Mouse (Mus musculus): Measurements from ENCODE around the gene Ctsa. TPM values are rescaled to one million over a fixed set of nuclear protein-coding genes. Genes with fewer than 3 reads are reported as not detected.
"Not testable (repeated sequence)": the region's sequence is repeated elsewhere in the genome, so short reads cannot be mapped to it uniquely, and the experiment has no call there.

The Ctsa gene
- polyA plus RNA-seq, 1 experiment from 2014 or later: 266 TPM

- no peak overlapping the region for H3K4me3 ChIP-seq (replicated peaks)
- H3K27me3 ChIP-seq (replicated peaks): no peaks in the 10 kb centered on the region
- H3K36me3 ChIP-seq: peaks cover 39% of the 10 kb centered on the region
- H3K4me2 ChIP-seq (replicated peaks): no peak overlapping the region
- ATAC-seq: peak; percentile 36; the same call in 1 of the 2 replicates
- no peak overlapping the region for H3K9ac ChIP-seq
- WGBS: 66% methylated on average over 3 of the region's 3 CpGs
- no peak overlapping the region for H3K27ac ChIP-seq
- H3K9me3 ChIP-seq: no peaks in the 10 kb centered on the region
- peaks cover 2% of the 10 kb centered on the region; the same call in 1 of the 2 replicates for H3K4me1 ChIP-seq (replicated peaks)
These were observed 39.4 kb upstream of the Ctsa start for GRCm38 (mm10) chr2:164793236-164793635.

- Histone ChIP-seq H3K4me1 (replicated peaks) (no peaks in the 10 kb centered on the region), H3K36me3 (peaks cover 39% of the 10 kb centered on the region), H3K9ac (no peak overlapping the region), H3K4me3 (replicated peaks) (no peak overlapping the region), H3K4me2 (replicated peaks) (no peak overlapping the region), H3K9me3 (no peaks in the 10 kb centered on the region), H3K27me3 (replicated peaks) (no peaks in the 10 kb centered on the region), H3K27ac (no peak overlapping the region)
- no peak for ATAC-seq
- 92% methylated on average over 2 of the region's 2 CpGs for WGBS
These were observed 38.9 kb upstream of the Ctsa start for GRCm38 (mm10) chr2:164793772-164794171.

GRCm38 (mm10) chr2:164794293-164794692 lies 38.4 kb upstream of the Ctsa start:
- no peak overlapping the region for H3K4me2 ChIP-seq (replicated peaks)
- H3K9me3 ChIP-seq: no peaks in the 10 kb centered on the region
- H3K4me3 ChIP-seq (replicated peaks): no peak overlapping the region
- H3K9ac ChIP-seq: no peak overlapping the region
- H3K36me3 ChIP-seq: peaks cover 39% of the 10 kb centered on the region
- WGBS: 32% methylated on average over 5 of the region's 5 CpGs
- no peaks in the 10 kb centered on the region for H3K4me1 ChIP-seq (replicated peaks)
- no peaks in the 10 kb centered on the region for H3K27me3 ChIP-seq (replicated peaks)
- no peak overlapping the region for H3K27ac ChIP-seq
- ATAC-seq: peak; percentile 52

DNA sequence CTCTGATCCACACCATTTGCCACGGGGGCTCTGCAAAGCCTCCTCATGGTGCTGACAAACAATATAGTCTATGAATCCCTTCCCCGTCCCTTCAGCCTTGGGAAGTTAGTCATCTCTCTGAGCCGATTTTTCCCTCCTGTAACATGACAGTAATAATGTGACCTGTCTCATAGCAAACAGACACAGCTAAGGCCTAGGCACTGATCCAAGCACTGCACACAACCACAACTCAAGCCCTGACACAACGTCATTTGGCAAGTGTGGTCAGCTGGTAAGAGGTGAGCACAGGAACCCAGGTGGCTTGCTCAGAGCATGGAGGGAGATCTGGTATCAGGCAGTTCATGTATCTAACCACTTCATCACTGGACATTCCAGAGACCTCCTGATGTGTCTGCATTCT lies 36.8 kb upstream of the Ctsa start:
- Histone ChIP-seq H3K36me3 (peaks cover 38% of the 10 kb centered on the region), H3K27ac (no peak overlapping the region), H3K9ac (no peak overlapping the region), H3K27me3 (replicated peaks) (no peaks in the 10 kb centered on the region), H3K4me3 (replicated peaks) (no peak overlapping the region), H3K4me1 (replicated peaks) (no peaks in the 10 kb centered on the region), H3K4me2 (replicated peaks) (no peak overlapping the region), H3K9me3 (no peaks in the 10 kb centered on the region)
- no peak for ATAC-seq
- WGBS: 82% methylated on average over 4 of the region's 4 CpGs

DNA sequence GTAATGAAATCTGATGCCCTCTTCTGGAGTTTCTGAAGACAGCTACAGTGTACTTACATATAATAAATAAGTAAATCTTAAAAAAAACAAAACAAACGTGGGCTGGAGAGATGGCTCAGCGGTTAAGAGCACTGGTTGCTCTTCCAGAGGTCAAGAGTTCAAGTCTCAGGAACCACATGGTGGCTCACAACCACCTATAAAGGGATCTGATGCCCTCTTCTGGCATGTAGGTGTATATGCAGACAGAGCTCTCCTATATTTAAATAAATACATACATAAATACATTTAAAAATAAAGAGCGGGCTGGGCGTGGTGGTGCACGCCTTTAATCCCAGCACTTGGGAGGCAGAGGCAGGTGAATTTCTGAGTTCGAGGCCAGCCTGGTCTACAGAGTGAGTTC lies 34.1 kb upstream of the Ctsa start:
- WGBS: 74% methylated on average over 6 of the region's 6 CpGs
- not testable (repeated sequence) for H3K9me3 ChIP-seq; ATAC-seq; H3K4me3 ChIP-seq (replicated peaks); H3K9ac ChIP-seq; H3K27me3 ChIP-seq (replicated peaks); H3K4me1 ChIP-seq (replicated peaks); H3K27ac ChIP-seq; H3K4me2 ChIP-seq (replicated peaks)
- H3K36me3 ChIP-seq: peaks cover 18% of the 10 kb centered on the region

DNA sequence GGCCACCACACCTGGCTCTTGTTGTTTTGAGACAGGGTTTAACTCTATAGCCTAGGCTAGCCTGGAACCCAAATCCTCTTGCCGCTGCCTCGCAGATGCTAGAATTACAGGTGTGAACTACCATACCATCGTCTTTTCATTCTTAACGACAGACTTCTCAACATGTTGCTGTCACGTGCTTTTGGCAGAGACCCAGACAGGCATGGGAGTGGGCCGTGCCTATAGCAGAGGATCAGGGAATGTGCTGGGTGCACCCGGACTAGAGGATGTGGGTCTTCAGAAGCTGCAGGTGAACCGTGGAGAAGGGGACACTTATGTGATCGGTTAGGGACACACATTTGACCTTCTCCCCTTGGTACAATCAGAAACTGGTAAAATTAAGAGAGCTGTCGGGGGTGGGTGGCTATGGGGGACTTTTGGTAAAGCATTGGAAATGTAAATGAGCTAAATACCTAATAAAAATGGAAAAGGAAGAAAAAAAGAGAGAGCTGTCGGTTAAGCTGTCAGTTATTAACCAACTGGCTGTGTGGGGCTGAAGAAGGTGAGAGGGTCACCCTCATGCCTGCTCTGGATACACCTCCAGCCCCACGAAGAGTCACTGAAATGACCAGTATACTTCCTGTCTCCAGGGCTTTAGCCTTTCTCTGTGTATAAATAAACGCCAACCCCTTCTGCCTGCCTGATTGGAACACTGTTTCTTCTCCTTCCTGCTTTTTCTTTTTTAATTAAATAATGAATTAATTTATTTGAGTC lies 32.2 kb upstream of the Ctsa start:
- H3K9me3 ChIP-seq: no peaks in the 10 kb centered on the region
- H3K4me3 ChIP-seq (replicated peaks): no peak overlapping the region
- peaks cover 13% of the 10 kb centered on the region; the same call in 1 of the 2 replicates for H3K36me3 ChIP-seq
- H3K9ac ChIP-seq: no peak overlapping the region
- H3K27me3 ChIP-seq (replicated peaks): no peaks in the 10 kb centered on the region
- H3K4me1 ChIP-seq (replicated peaks): peaks cover 12% of the 10 kb centered on the region
- no peak overlapping the region for H3K4me2 ChIP-seq (replicated peaks)
- no peak for ATAC-seq
- no peak overlapping the region for H3K27ac ChIP-seq
- 89% methylated on average over 13 of the region's 13 CpGs for WGBS

DNA sequence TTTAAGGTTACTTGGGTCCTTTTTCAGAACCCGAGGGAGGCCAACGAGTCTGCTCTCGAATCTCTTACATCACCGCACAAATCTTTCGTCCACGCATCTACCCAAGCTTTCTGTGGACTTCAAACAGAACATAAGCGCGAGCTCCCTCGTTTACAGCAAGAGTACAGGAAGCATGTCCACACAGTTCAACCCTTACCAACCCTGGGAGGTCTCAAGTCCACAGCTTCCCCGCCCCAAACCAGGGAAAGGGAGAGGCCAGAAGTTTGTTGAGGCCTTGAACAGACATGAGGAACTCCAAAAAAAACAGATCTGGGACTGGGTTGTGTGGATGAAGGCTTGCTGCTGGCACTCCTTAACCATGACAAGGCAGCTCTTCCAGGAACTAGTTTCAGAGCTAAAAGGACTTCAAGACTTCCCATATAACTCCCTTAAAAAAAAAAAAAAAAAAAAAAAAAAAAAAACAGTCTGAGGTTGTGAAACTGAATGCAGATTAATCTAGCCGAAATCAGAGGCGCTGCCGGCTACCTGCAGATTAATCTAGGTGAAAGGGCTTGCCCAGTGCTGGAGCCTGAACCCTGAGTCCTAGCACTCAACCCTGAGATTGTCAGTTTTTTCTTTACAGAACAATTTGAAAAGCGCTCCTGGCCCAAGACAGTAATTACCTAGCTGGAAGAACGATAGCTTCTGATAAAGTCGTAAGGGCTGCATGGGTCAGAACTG lies 29.3 kb upstream of the Ctsa start:
- peak overlapping the region; percentile 23; the same call in 1 of the 2 replicates for H3K27ac ChIP-seq
- WGBS: 81% methylated on average over 16 of the region's 16 CpGs
- H3K9me3 ChIP-seq: no peaks in the 10 kb centered on the region
- peak overlapping the region; percentile 65 for H3K4me2 ChIP-seq (replicated peaks)
- H3K9ac ChIP-seq: peak overlapping the region; percentile 76
- no peaks in the 10 kb centered on the region for H3K27me3 ChIP-seq (replicated peaks)
- peaks cover 15% of the 10 kb centered on the region for H3K4me1 ChIP-seq (replicated peaks)
- no peak for ATAC-seq
- peak overlapping the region; percentile 65 for H3K4me3 ChIP-seq (replicated peaks)
- H3K36me3 ChIP-seq: 0 out of 2 replicates have a peak, but pooled peaks cover 4% of the 10 kb centered on the region

GRCm38 (mm10) chr2:164803921-164804313 lies 28.8 kb upstream of the Ctsa start:
- H3K4me1 ChIP-seq (replicated peaks): peaks cover 15% of the 10 kb centered on the region
- peak overlapping the region; percentile 65 for H3K4me2 ChIP-seq (replicated peaks)
- peak overlapping the region; percentile 23; the same call in 1 of the 2 replicates for H3K27ac ChIP-seq
- H3K36me3 ChIP-seq: 0 out of 2 replicates have a peak, but pooled peaks cover 4% of the 10 kb centered on the region
- no peak for ATAC-seq
- H3K4me3 ChIP-seq (replicated peaks): peak overlapping the region; percentile 65
- H3K27me3 ChIP-seq (replicated peaks): no peaks in the 10 kb centered on the region
- 45% methylated on average over 1 of the region's 1 CpGs for WGBS
- H3K9ac ChIP-seq: peak overlapping the region; percentile 76
- H3K9me3 ChIP-seq: no peaks in the 10 kb centered on the region

DNA sequence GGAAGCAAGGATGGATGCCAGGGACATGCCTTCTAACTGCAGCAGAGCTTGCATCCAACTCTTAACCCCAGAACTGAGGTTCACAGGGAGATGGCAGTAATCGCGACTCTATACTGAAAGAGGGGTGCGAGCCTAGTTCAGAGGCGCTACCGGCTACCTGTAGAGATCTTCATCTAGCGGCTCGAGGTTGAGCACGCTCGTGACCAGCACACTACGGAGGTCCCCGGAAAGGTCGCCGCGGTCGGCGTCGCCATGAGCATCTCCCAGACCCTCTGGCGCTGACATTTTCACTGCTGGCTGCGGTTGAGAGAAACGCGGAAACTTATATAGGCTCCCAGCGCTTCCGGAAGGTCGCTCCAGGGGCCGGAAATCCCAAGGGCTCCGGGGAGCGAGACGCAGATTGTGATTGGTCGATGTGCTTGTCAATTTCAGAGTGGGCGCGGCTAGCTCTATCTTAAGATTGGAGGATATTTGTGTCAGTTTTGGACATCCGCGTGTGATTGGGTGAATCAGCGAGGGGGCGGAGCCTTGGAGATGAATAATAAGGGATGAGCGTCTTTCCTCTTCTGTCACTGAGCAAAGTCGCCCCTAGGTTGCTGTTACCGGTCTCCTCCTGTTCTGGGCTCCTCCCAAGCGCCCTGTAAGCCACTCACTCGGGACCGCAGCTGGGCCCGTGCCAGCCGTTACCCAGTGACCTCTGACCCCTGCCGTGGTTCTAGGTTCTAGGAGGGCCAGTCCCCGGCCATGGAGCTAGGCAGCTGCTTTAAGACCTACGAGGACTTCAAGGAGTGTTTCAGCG lies 27.9 kb upstream of the Ctsa start, which contains the start of the genes Acot8 and Zswim3:
TSS of gene Acot8 (minus strand) at position 350 of the 799 bp plus-strand sequence.
TSS of gene Zswim3 (plus strand) at position 566 of the 799 bp plus-strand sequence.
- Histone ChIP-seq H3K9me3 (no peaks in the 10 kb centered on the region), H3K36me3 (0 out of 2 replicates have a peak, but pooled peaks cover 4% of the 10 kb centered on the region), H3K9ac (peak within 1 kb of the TSS; percentile 76), H3K4me1 (replicated peaks) (peaks cover 15% of the 10 kb centered on the region), H3K27ac (peak within 1 kb of the TSS; percentile 83), H3K4me2 (replicated peaks) (peak within 1 kb of the TSS; percentile 65), H3K27me3 (replicated peaks) (no peaks in the 10 kb centered on the region), H3K4me3 (replicated peaks) (peak within 1 kb of the TSS; percentile 65)
- ATAC-seq: peak; percentile 97
- under 1% methylated on average over 47 of the region's 47 CpGs for WGBS

DNA sequence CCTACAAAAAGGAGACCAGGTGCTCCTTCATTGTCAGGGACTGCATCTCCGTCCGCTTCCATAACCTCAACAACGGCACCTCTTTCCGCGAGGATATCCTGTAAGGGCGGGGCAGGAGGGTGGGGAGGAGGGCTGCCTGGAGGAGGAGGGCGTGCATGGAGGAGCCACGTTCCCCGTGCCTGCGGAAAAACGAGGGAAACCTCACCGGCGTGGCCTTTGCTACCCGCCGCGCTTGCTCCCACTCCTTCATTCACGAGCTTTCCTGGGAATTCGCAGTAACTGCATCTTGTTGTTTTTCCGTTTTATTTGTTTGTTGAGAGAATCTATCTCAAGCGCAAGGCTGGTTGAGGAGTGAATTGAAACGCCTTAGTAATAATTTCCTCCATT lies 27.3 kb upstream of the Ctsa start:
- Histone ChIP-seq H3K27me3 (replicated peaks) (no peaks in the 10 kb centered on the region), H3K36me3 (0 out of 2 replicates have a peak, but pooled peaks cover 1% of the 10 kb centered on the region), H3K4me2 (replicated peaks) (peak overlapping the region; percentile 65), H3K4me3 (replicated peaks) (peak overlapping the region; percentile 65), H3K9me3 (no peaks in the 10 kb centered on the region), H3K27ac (peak overlapping the region; percentile 83), H3K4me1 (replicated peaks) (peaks cover 15% of the 10 kb centered on the region), H3K9ac (peak overlapping the region; percentile 70)
- WGBS: under 1% methylated on average over 21 of the region's 21 CpGs
- peak; percentile 76 for ATAC-seq

- Histone ChIP-seq H3K4me2 (replicated peaks) (0 out of 2 replicates have a peak overlapping the region, but pooled peaks have one; percentile 5), H3K27me3 (replicated peaks) (no peaks in the 10 kb centered on the region), H3K4me3 (replicated peaks) (no peak overlapping the region), H3K36me3 (no peaks in the 10 kb centered on the region), H3K27ac (peak overlapping the region; percentile 18; the same call in 1 of the 2 replicates), H3K4me1 (replicated peaks) (peaks cover 15% of the 10 kb centered on the region), H3K9me3 (no peaks in the 10 kb centered on the region), H3K9ac (no peak overlapping the region)
- no peak for ATAC-seq
- WGBS: 62% methylated on average over 7 of the region's 7 CpGs
These were observed 26.1 kb upstream of the Ctsa start for GRCm38 (mm10) chr2:164806614-164807013.

- no peaks in the 10 kb centered on the region for H3K9me3 ChIP-seq
- H3K4me1 ChIP-seq (replicated peaks): peaks cover 9% of the 10 kb centered on the region
- 47% methylated on average over 2 of the region's 2 CpGs for WGBS
- H3K27ac ChIP-seq: no peak overlapping the region
- H3K4me3 ChIP-seq (replicated peaks): no peak overlapping the region
- H3K9ac ChIP-seq: no peak overlapping the region
- H3K27me3 ChIP-seq (replicated peaks): no peaks in the 10 kb centered on the region
- H3K4me2 ChIP-seq (replicated peaks): no peak overlapping the region
- no peaks in the 10 kb centered on the region for H3K36me3 ChIP-seq
- ATAC-seq: peak; percentile 44; the same call in 1 of the 2 replicates
These were observed 19.1 kb upstream of the Ctsa start for GRCm38 (mm10) chr2:164813557-164813956.
